Mouse (Mus musculus) hindbrain, embryonic 15.5 days (tissue): ENCODE results near the gene Sphk2. TPM values are rescaled to one million over a fixed set of nuclear protein-coding genes. Genes with fewer than 3 reads are reported as not detected.

Source experiments
- ATAC-seq: fragments of 200-750 bp; cut with Nextera tagmentation; 2 replicates; pipeline ENCODE4 v1.8.0; 2017; ENCODE audit warnings: low read depth, moderate number of reproducible peaks, moderate TSS enrichment; ENCODE audit not compliant: low FRiP score
- H3K27ac ChIP-seq: fragments of 300-500 bp; sonication (generic); replicated peaks from 2 replicates; pipeline ENCODE4 v1.5.1; 2015; ENCODE audit warnings: mild to moderate bottlenecking, inconsistent platforms
- H3K27me3 ChIP-seq: fragments of 300-500 bp; sonication (generic); 2 replicates; pipeline ENCODE4 v1.6.1; 2015; ENCODE audit warnings: control low read depth, inconsistent platforms
- H3K36me3 ChIP-seq: fragments of 300-500 bp; sonication (generic); 2 replicates; pipeline ENCODE4 v1.6.1; 2015; ENCODE audit warnings: control low read depth, inconsistent platforms
- H3K4me1 ChIP-seq: fragments of 300-500 bp; sonication (generic); replicated peaks from 2 replicates; pipeline ENCODE4 v1.6.1; 2015; ENCODE audit warnings: control low read depth, inconsistent platforms
- H3K4me2 ChIP-seq: fragments of 300-500 bp; sonication (generic); 2 replicates; pipeline ENCODE4 v1.6.1; 2015; ENCODE audit warnings: moderate library complexity, mild to moderate bottlenecking, inconsistent platforms
- H3K4me3 ChIP-seq: fragments of 300-500 bp; sonication (generic); 2 replicates; pipeline ENCODE4 v1.5.1; 2015; ENCODE audit warnings: mild to moderate bottlenecking, inconsistent platforms
- H3K9ac ChIP-seq: fragments of 300-500 bp; sonication (generic); 2 replicates; pipeline ENCODE4 v1.6.1; 2015; ENCODE audit warnings: inconsistent platforms
- H3K9me3 ChIP-seq: fragments of 300-500 bp; sonication (generic); 2 replicates; pipeline ENCODE4 v1.6.1; 2016; ENCODE audit warnings: control low read depth, inconsistent platforms
- WGBS: fragments of 180-500 bp; shearing (Covaris S2); methylation state at CpG from one replicate; pipeline ENCODE4 v1.1.7; 2015; 5-methylcytosine and 5-hydroxymethylcytosine counted together
- polyA plus RNA-seq: library from polyadenylated mRNA; unstranded; fragments of >200 nt; fragmentation: Nextera tagmentation; extraction: Ambion mirVana; gene quantifications from 2 replicates; pipeline ENCODE4 v1.2.1, GENCODE M21; 2015

Gene Sphk2
- polyA plus RNA-seq, 1 experiment from 2014 or later = 26.9 TPM

DNA sequence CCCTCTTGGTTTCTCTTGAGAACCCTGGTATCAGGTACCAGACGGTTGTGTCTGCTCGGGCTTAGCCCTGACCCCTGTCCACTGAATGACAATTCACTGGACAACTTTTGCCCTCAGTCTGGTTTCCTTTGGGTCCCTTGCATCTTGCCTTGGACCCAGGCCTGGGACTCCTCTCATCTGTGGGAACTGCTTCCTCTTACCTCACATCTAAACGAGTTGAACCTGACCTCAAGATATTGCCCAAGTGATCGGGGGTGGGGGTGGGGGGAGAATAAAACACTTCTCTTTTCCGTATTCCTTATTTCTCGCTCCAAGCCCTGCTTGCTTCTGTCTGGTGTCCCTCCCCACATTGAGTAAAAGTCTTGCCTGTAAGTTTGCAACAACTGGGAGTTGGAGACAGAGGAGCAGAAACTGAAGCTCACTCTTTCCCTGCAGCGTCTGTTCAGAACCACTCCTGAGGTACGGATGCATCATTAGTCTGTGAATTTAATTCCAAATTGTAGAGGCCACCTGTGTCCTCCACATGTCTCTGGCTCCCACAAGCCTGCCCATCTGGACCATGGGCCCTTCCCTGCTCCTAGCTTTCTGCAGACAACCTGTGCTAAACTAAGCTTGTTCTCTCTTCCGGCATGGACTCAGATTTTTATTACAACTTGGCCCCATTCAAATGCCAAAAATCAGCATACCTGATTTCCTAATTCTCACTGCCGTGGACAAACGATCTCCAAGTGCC, 56.9 kb downstream of the Sphk2 start:
- no peak overlapping the region for H3K9ac ChIP-seq
- H3K4me2 ChIP-seq = no peak overlapping the region
- H3K36me3 ChIP-seq = no peaks in the 10 kb centered on the region
- no peak for ATAC-seq
- H3K4me3 ChIP-seq = no peak overlapping the region
- H3K27me3 ChIP-seq = no peaks in the 10 kb centered on the region
- no peaks in the 10 kb centered on the region for H3K4me1 ChIP-seq
- H3K27ac ChIP-seq = no peak overlapping the region
- WGBS = 85% methylated on average over 11 of the region's 11 CpGs
- H3K9me3 ChIP-seq = no peaks in the 10 kb centered on the region

Other genes starting within 250 kb of the Sphk2 start
- 0.13 and 0.30 TPM in 2 replicates for gene Tulp2, start 236.1 kb downstream of the Sphk2 start, polyA plus RNA-seq
- not detected in 2 replicates for gene Gm45808, start 231.2 kb downstream of the Sphk2 start, polyA plus RNA-seq
- gene Dhdh, start 229.2 kb downstream of the Sphk2 start, polyA plus RNA-seq = 4.5 and 4.6 TPM in 2 replicates
- 137 TPM in 2 replicates for gene Nucb1, start 207.6 kb downstream of the Sphk2 start, polyA plus RNA-seq
- gene Ppp1r15a, start 191.7 kb downstream of the Sphk2 start, polyA plus RNA-seq = 13.8 and 14.4 TPM in 2 replicates
- 2.5 and 3.3 TPM in 2 replicates for gene Plekha4, start 191.7 kb downstream of the Sphk2 start, polyA plus RNA-seq
- 0.18 and 0.26 TPM in 2 replicates for gene Hsd17b14, start 163.1 kb downstream of the Sphk2 start, polyA plus RNA-seq
- 22.2 and 22.7 TPM in 2 replicates for gene Bcat2, start 147.8 kb downstream of the Sphk2 start, polyA plus RNA-seq
- not detected in 2 replicates for gene Fgf21, start 102.5 kb downstream of the Sphk2 start, polyA plus RNA-seq
- not detected in 2 replicates for gene Fut1, start 100.7 kb downstream of the Sphk2 start, polyA plus RNA-seq
- 0.08 and 0.09 TPM in 2 replicates for gene Izumo1, start 96.2 kb downstream of the Sphk2 start, polyA plus RNA-seq
- gene Rasip1, start 90.5 kb downstream of the Sphk2 start, polyA plus RNA-seq = 20.2 and 24.3 TPM in 2 replicates
- gene Mamstr, start 78.0 kb downstream of the Sphk2 start, polyA plus RNA-seq = 4.0 and 5.2 TPM in 2 replicates
- 0.05 and 0.32 TPM in 2 replicates for gene Fut2, start 51.6 kb downstream of the Sphk2 start, polyA plus RNA-seq
- 1.4 and 1.6 TPM in 2 replicates for gene Ntn5, start 34.0 kb downstream of the Sphk2 start, polyA plus RNA-seq
- gene Sec1, start 23.6 kb downstream of the Sphk2 start, polyA plus RNA-seq = 0.35 and 0.89 TPM in 2 replicates
- gene Car11, start 18.2 kb downstream of the Sphk2 start, polyA plus RNA-seq = 58.6 and 67.3 TPM in 2 replicates
- gene Dbp, start 12.9 kb downstream of the Sphk2 start, polyA plus RNA-seq = 2.9 and 4.1 TPM in 2 replicates
- 528 and 575 TPM in 2 replicates for gene Rpl18, start 2.5 kb downstream of the Sphk2 start, polyA plus RNA-seq
- 0.38 and 0.57 TPM in 2 replicates for gene Fam83e, start 3.2 kb upstream of the Sphk2 start, polyA plus RNA-seq
- not detected in 2 replicates for gene Spaca4, start 7.8 kb upstream of the Sphk2 start, polyA plus RNA-seq
- 20.1 and 24.8 TPM in 2 replicates for gene Lmtk3, start 65.7 kb upstream of the Sphk2 start, polyA plus RNA-seq
- gene Sult2b1, start 66.7 kb upstream of the Sphk2 start, polyA plus RNA-seq = 6.3 TPM in 2 replicates
- gene Cyth2, start 96.6 kb upstream of the Sphk2 start, polyA plus RNA-seq = 271 and 286 TPM in 2 replicates
- 1.1 and 1.6 TPM in 2 replicates for gene Kcnj14, start 106.8 kb upstream of the Sphk2 start, polyA plus RNA-seq
- 41.8 and 43.1 TPM in 2 replicates for gene Grwd1, start 112.9 kb upstream of the Sphk2 start, polyA plus RNA-seq
- 56.4 and 61.0 TPM in 2 replicates for gene Kdelr1, start 154.8 kb upstream of the Sphk2 start, polyA plus RNA-seq
- gene Grin2d, start 160.4 kb upstream of the Sphk2 start, polyA plus RNA-seq = 3.4 and 4.3 TPM in 2 replicates
- 0.34 TPM in 1 of 2 replicates, not detected in the other for gene Syngr4, start 178.7 kb upstream of the Sphk2 start, polyA plus RNA-seq
- 6.7 and 8.5 TPM in 2 replicates for gene Tmem143, start 178.9 kb upstream of the Sphk2 start, polyA plus RNA-seq
- 34.1 and 43.6 TPM in 2 replicates for gene Emp3, start 203.4 kb upstream of the Sphk2 start, polyA plus RNA-seq
- gene Ccdc114, start 206.1 kb upstream of the Sphk2 start, polyA plus RNA-seq = 6.6 and 8.5 TPM in 2 replicates